Mouse (Mus musculus): ENCODE data around the gene Herpud1. TPM values are rescaled to one million over a fixed set of nuclear protein-coding genes. Genes with fewer than 3 reads are reported as not detected.
A peak's percentile ranks its signal among the peaks of the same experiment; 100 is the strongest.
"Not testable (repeated sequence)": the region's sequence is repeated elsewhere in the genome, so short reads cannot be mapped to it uniquely, and the experiment has no call there.

The Herpud1 gene
- polyA plus RNA-seq, 1 experiment from 2014 or later: 110 TPM

DNA sequence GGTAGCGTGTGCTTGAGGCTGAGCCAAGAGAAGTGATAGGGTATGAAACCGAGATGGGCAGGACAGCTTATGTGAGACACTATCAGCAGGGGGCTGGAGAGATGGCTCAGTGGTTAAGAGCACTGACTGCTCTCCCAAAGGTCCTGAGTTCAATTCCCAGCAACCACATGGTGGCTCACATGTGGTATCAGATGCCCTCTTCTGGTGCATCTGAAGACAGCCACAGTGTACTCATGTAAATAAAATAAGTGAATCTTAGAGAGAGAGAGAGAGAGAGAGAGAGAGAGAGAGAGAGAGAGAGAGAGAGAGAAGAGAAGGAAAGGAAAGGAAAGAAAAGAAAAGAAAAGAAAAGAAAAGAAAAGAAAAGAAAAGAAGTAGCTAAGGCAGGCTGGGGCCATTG, 13.7 kb downstream of the Herpud1 start:
- WGBS: 67% methylated on average over 2 of the region's 2 CpGs
- not testable (repeated sequence) for H3K4me3 ChIP-seq (ENCODE audit: low read depth, low read length); ATAC-seq (replicated peaks; ENCODE audit: low FRiP score); H3K27ac ChIP-seq (ENCODE audit: low read depth, low read length); H3K9ac ChIP-seq (ENCODE audit: low read depth, low read length); H3K4me1 ChIP-seq (replicated peaks; ENCODE audit: control insufficient read depth, insufficient read depth, low read length); DNase-seq (ENCODE audit: low spot score); H3K9me3 ChIP-seq (ENCODE audit: control insufficient read depth, low read length); H3K4me2 ChIP-seq; H3K36me3 ChIP-seq (ENCODE audit: control insufficient read depth, insufficient read depth, low read length); H3K27me3 ChIP-seq (replicated peaks; ENCODE audit: control insufficient read depth, insufficient read depth, low read length)

DNA sequence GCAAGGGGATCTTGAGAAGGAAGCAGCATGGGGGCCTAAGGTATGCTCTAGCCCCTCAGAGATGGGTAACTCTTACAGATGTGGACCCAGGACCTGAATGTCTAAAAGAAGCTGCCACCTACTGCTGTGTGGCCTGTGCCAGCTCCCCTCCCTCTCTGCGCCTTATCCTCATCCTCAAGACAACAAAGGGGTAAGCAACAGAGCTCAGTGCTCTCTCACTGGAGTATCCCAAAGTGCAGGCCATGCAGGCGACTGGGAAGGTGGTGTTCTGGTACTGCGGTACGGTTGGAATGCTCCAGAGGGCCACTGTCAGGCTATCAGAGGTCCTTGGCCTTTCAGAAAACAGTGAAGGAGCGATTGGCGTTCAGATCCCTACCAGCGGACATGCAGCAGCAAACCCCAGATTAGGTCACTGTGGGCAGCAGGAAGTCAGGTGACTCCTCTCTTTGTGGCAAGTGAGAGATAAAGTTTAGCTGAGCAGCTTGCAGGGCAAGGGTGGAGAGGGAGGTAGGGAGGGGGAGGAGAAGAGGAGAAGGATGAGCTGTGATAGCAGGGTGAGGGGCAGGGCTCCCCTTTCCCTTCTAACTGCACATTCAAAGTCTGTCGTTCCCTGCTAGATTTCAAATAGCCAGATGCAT, 22.3 kb downstream of the Herpud1 start:
- Histone ChIP-seq H3K27me3 (replicated peaks; ENCODE audit: control insufficient read depth, insufficient read depth, low read length) (no peaks in the 10 kb centered on the region), H3K27ac (ENCODE audit: low read depth, low read length) (no peak overlapping the region), H3K9me3 (ENCODE audit: control insufficient read depth, low read length) (no peaks in the 10 kb centered on the region), H3K4me2 (peak overlapping the region; percentile 23), H3K36me3 (ENCODE audit: control insufficient read depth, insufficient read depth, low read length) (no peaks in the 10 kb centered on the region), H3K4me1 (replicated peaks; ENCODE audit: control insufficient read depth, insufficient read depth, low read length) (peaks cover 11% of the 10 kb centered on the region), H3K9ac (ENCODE audit: low read depth, low read length) (no peak overlapping the region), H3K4me3 (ENCODE audit: low read depth, low read length) (no peak overlapping the region)
- ATAC-seq (replicated peaks; ENCODE audit: low FRiP score): peak; percentile 80
- DNase-seq (ENCODE audit: low spot score): no peak
- WGBS: 20% methylated on average over 8 of the region's 8 CpGs

DNA sequence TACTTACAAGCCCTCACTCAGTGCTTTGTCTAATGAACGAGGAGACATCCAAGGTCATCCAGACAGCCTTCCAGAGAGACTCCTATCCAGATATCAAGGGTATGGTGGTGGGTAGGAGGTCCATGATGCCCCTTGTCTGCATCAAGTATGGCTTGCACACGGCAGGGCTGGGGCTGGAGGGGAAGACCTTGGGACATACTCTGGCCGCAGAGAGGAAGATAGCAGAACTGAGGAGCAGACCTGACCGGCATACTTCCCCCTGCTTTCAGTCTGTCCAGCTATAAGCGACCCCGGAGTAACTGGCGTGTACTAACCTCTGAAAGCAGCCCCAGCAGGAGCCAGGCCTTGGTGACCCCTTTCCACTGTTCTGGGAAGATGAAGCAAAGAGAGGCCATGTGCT, 23.3 kb downstream of the Herpud1 start:
- no peak for ATAC-seq (replicated peaks; ENCODE audit: low FRiP score)
- DNase-seq (ENCODE audit: low spot score): no peak
- peaks cover 11% of the 10 kb centered on the region for H3K4me1 ChIP-seq (replicated peaks; ENCODE audit: control insufficient read depth, insufficient read depth, low read length)
- no peaks in the 10 kb centered on the region for H3K27me3 ChIP-seq (replicated peaks; ENCODE audit: control insufficient read depth, insufficient read depth, low read length)
- H3K9me3 ChIP-seq (ENCODE audit: control insufficient read depth, low read length): no peaks in the 10 kb centered on the region
- H3K27ac ChIP-seq (ENCODE audit: low read depth, low read length): no peak overlapping the region
- 72% methylated on average over 7 of the region's 7 CpGs for WGBS
- no peak overlapping the region for H3K9ac ChIP-seq (ENCODE audit: low read depth, low read length)
- H3K4me3 ChIP-seq (ENCODE audit: low read depth, low read length): no peak overlapping the region
- H3K4me2 ChIP-seq: no peak overlapping the region
- H3K36me3 ChIP-seq (ENCODE audit: control insufficient read depth, insufficient read depth, low read length): no peaks in the 10 kb centered on the region

DNA sequence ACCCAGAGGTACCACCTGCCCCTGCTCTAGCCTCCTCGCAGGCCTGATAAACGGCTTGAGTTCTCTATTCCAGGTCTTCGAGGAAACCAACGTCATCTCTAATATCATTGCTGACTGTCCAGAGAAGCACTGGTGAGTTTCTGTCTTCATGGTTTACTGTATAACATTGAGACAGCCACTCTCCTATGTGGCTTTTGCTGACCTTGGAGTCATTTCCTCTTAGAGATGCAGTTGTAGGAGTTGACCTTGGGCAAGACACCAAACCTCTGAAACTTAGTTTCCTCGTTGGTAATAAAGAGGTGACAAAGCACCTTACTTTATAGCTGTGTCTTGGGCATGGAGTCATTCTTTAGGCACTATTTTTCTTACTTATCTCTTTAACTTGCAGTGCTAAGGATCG, 26.3 kb downstream of the Herpud1 start:
- H3K9ac ChIP-seq (ENCODE audit: low read depth, low read length): no peak overlapping the region
- no peaks in the 10 kb centered on the region for H3K9me3 ChIP-seq (ENCODE audit: control insufficient read depth, low read length)
- H3K4me2 ChIP-seq: no peak overlapping the region
- H3K4me3 ChIP-seq (ENCODE audit: low read depth, low read length): no peak overlapping the region
- H3K27me3 ChIP-seq (replicated peaks; ENCODE audit: control insufficient read depth, insufficient read depth, low read length): no peaks in the 10 kb centered on the region
- ATAC-seq (replicated peaks; ENCODE audit: low FRiP score): no peak
- WGBS: 79% methylated on average over 6 of the region's 6 CpGs
- DNase-seq (ENCODE audit: low spot score): no peak
- no peaks in the 10 kb centered on the region for H3K36me3 ChIP-seq (ENCODE audit: control insufficient read depth, insufficient read depth, low read length)
- H3K27ac ChIP-seq (ENCODE audit: low read depth, low read length): no peak overlapping the region
- H3K4me1 ChIP-seq (replicated peaks; ENCODE audit: control insufficient read depth, insufficient read depth, low read length): peaks cover 11% of the 10 kb centered on the region

DNA sequence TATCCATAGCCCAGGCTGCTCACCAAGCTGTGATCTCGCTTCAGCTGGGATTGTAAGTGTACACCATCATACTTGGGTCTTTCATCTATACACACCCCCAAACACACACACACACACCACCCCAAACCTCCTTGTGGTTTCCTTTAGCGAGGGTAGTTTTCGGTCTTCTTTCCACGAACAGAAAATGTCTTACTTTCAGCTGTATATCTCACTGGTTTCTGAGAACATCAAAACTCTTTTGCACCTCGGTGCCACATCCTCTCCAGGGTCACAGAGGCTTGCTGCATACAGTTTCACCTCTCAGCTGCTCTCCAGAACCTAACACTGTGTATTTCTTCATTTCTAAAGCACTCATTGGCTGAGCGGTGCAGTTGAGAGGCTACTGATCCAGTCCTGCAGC, 27.3 kb downstream of the Herpud1 start:
- H3K4me3 ChIP-seq (ENCODE audit: low read depth, low read length): no peak overlapping the region
- no peak for ATAC-seq (replicated peaks; ENCODE audit: low FRiP score)
- H3K27me3 ChIP-seq (replicated peaks; ENCODE audit: control insufficient read depth, insufficient read depth, low read length): no peaks in the 10 kb centered on the region
- H3K27ac ChIP-seq (ENCODE audit: low read depth, low read length): no peak overlapping the region
- H3K36me3 ChIP-seq (ENCODE audit: control insufficient read depth, insufficient read depth, low read length): no peaks in the 10 kb centered on the region
- H3K9ac ChIP-seq (ENCODE audit: low read depth, low read length): no peak overlapping the region
- 72% methylated on average over 6 of the region's 6 CpGs for WGBS
- no peak for DNase-seq (ENCODE audit: low spot score)
- H3K9me3 ChIP-seq (ENCODE audit: control insufficient read depth, low read length): no peaks in the 10 kb centered on the region
- peaks cover 5% of the 10 kb centered on the region for H3K4me1 ChIP-seq (replicated peaks; ENCODE audit: control insufficient read depth, insufficient read depth, low read length)
- H3K4me2 ChIP-seq: no peak overlapping the region

DNA sequence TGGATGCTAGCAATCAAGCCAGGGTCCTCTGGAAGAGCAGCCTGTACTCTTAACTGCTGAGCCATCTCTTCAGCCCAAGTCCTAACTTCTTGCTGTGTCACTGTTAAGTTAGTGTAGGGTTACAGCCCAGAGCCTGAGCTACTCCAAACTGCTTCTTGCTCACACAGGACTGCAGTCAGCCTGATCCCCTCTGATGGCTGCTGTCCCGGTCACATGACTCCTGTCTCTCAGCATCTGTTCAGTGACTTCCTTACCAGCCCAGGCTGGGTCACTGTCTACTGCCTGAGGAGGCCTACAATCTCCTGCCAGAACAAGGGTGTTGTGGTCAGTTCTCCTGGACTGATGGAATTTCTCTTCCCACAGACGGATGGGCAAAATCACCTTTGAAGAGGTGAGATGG, 29.0 kb downstream of the Herpud1 start:
- no peaks in the 10 kb centered on the region for H3K4me1 ChIP-seq (replicated peaks; ENCODE audit: control insufficient read depth, insufficient read depth, low read length)
- no peak overlapping the region for H3K4me2 ChIP-seq
- WGBS: 59% methylated on average over 2 of the region's 2 CpGs
- no peaks in the 10 kb centered on the region for H3K9me3 ChIP-seq (ENCODE audit: control insufficient read depth, low read length)
- H3K27me3 ChIP-seq (replicated peaks; ENCODE audit: control insufficient read depth, insufficient read depth, low read length): no peaks in the 10 kb centered on the region
- ATAC-seq (replicated peaks; ENCODE audit: low FRiP score) (no peak), DNase-seq (ENCODE audit: low spot score) (no peak)
- H3K36me3 ChIP-seq (ENCODE audit: control insufficient read depth, insufficient read depth, low read length): no peaks in the 10 kb centered on the region
- no peak overlapping the region for H3K9ac ChIP-seq (ENCODE audit: low read depth, low read length)
- H3K27ac ChIP-seq (ENCODE audit: low read depth, low read length): no peak overlapping the region
- no peak overlapping the region for H3K4me3 ChIP-seq (ENCODE audit: low read depth, low read length)

DNA sequence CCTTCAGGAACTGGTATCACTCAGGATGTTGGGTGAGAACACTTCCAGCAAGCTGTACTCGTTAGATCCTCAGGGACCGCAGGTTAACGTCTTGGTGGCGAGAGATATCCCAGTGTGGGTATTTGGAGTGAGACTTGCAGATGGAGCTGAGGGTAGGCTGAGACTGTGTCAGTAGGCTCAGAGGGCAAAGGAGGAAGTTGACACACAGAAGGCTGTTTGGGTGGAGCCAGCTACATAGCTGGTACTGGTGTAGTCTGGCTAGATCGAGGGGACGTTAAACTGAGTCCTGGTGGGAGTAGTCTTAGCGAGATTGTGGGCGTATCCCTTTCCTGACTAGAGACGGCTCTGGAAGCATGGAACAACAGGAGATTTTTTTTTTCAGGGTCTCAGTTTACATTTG, 31.8 kb downstream of the Herpud1 start:
- no peak overlapping the region for H3K9ac ChIP-seq (ENCODE audit: low read depth, low read length)
- DNase-seq (ENCODE audit: low spot score) (no peak), ATAC-seq (replicated peaks; ENCODE audit: low FRiP score) (no peak)
- H3K9me3 ChIP-seq (ENCODE audit: control insufficient read depth, low read length): no peaks in the 10 kb centered on the region
- no peaks in the 10 kb centered on the region for H3K27me3 ChIP-seq (replicated peaks; ENCODE audit: control insufficient read depth, insufficient read depth, low read length)
- H3K4me2 ChIP-seq: no peak overlapping the region
- H3K4me3 ChIP-seq (ENCODE audit: low read depth, low read length): no peak overlapping the region
- H3K4me1 ChIP-seq (replicated peaks; ENCODE audit: control insufficient read depth, insufficient read depth, low read length): no peaks in the 10 kb centered on the region
- H3K36me3 ChIP-seq (ENCODE audit: control insufficient read depth, insufficient read depth, low read length): no peaks in the 10 kb centered on the region
- 54% methylated on average over 9 of the region's 9 CpGs for WGBS
- H3K27ac ChIP-seq (ENCODE audit: low read depth, low read length): no peak overlapping the region

DNA sequence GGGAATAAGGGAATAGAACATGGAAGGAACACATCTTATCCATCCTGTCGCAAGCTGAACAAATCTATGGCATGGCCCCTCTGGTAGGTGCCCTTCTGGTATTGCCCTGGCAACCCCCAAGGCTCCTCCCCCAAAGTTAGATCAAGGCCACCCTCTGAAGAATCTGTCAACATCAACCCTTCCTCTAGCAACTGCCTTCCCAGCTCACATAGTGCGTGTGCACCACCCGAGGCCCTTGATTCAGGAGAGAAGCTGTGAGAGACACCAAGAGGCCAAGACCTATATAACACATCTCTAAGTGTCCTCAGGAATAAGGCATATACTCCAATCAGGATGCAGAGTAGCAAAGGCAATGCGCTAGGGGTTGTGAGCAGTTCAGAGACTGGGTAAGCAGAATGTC, 36.0 kb downstream of the Herpud1 start:
- Histone ChIP-seq H3K9me3 (ENCODE audit: control insufficient read depth, low read length) (no peaks in the 10 kb centered on the region), H3K27me3 (replicated peaks; ENCODE audit: control insufficient read depth, insufficient read depth, low read length) (no peaks in the 10 kb centered on the region), H3K9ac (ENCODE audit: low read depth, low read length) (no peak overlapping the region), H3K27ac (ENCODE audit: low read depth, low read length) (no peak overlapping the region), H3K36me3 (ENCODE audit: control insufficient read depth, insufficient read depth, low read length) (no peaks in the 10 kb centered on the region), H3K4me2 (no peak overlapping the region), H3K4me1 (replicated peaks; ENCODE audit: control insufficient read depth, insufficient read depth, low read length) (no peaks in the 10 kb centered on the region), H3K4me3 (ENCODE audit: low read depth, low read length) (no peak overlapping the region)
- WGBS: 84% methylated on average over 4 of the region's 4 CpGs
- ATAC-seq (replicated peaks; ENCODE audit: low FRiP score) (no peak), DNase-seq (ENCODE audit: low spot score) (no peak)

DNA sequence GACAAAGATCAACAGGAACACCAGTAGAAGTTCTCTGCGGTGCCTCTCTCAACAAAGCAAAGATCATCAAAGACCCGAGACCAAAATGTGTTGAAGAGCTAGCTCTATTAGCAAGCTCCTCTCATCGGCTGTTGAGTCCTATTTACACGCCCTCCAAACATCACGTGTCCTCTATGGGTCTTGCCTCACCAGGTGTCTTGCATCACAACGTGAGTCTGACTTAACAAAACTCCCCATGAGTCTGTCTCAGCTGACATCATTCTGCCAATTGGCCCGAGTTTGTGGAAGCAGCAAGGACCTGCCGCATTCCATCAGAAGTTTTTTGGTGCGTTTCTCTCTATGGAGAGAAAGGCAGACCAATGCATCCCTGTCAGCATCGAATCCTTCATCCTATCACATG, 41.7 kb downstream of the Herpud1 start:
- WGBS: 52% methylated on average over 10 of the region's 10 CpGs
- no peak for ATAC-seq (replicated peaks; ENCODE audit: low FRiP score)
- H3K36me3 ChIP-seq (ENCODE audit: control insufficient read depth, insufficient read depth, low read length): no peaks in the 10 kb centered on the region
- H3K9me3 ChIP-seq (ENCODE audit: control insufficient read depth, low read length): no peaks in the 10 kb centered on the region
- H3K9ac ChIP-seq (ENCODE audit: low read depth, low read length): no peak overlapping the region
- no peak overlapping the region for H3K4me2 ChIP-seq
- no peak overlapping the region for H3K27ac ChIP-seq (ENCODE audit: low read depth, low read length)
- no peak for DNase-seq (ENCODE audit: low spot score)
- H3K27me3 ChIP-seq (replicated peaks; ENCODE audit: control insufficient read depth, insufficient read depth, low read length): peaks cover 7% of the 10 kb centered on the region
- no peak overlapping the region for H3K4me3 ChIP-seq (ENCODE audit: low read depth, low read length)
- H3K4me1 ChIP-seq (replicated peaks; ENCODE audit: control insufficient read depth, insufficient read depth, low read length): no peaks in the 10 kb centered on the region

Data from liver, embryonic 11.5 days (tissue).